Mouse (Mus musculus): ENCODE results near the gene Pla2g3.

Pla2g3 gene

DNA sequence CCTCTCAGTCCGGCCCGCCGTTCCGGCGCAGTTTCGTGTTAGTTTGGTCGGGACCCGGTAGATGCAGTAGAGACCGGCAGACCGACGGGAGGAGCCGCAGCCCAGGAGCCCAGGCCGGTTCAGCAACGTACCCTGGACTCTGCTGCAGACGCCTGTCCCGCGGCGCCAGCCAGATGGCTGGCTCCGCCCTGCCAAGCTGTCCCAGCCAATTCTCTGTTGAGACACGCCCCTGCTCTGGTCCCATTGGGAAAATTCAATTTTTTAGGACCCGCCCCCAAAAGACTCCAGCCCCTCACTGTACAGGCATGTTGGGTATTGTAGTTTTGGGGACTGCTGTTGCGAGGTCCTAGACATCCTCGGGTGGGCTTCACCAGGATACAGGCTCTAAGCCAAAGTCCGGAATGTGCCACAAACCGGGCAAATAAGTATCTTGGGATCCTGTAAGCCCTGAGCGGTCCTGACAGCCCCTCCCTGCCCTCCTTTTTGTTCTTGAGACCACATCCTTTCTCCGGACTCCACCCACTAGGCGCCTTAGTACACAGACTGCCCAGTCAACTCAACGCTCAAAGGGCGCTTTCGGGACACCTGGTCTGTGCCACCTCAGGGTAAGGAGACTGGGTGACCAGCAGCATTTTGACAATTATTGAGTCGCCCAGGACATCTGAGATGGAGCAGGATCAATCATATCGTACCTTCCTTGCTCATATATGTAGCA is 51.2 kb downstream of the Pla2g3 start:
- peak; percentile 89 to 91 for DNase-seq

DNA sequence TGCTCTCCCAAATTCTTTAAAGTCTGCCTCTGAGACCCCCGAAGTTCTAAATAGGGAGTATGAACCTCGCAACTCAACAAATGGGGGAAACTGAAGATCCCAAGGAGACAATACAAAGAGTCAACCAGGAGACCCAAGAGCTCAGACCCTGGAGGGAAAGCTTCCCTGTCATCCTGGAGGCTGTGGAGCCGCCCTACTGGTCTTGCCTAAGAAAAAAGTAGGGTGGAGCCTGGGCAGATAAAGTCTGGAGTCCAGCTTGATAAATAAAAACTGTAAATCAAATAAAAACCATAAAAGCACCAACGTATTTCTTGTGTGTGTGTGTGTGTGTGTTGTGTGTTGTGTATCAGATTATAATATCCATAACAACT is 51.7 kb downstream of the Pla2g3 start:
- DNase-seq, result no peak

DNA sequence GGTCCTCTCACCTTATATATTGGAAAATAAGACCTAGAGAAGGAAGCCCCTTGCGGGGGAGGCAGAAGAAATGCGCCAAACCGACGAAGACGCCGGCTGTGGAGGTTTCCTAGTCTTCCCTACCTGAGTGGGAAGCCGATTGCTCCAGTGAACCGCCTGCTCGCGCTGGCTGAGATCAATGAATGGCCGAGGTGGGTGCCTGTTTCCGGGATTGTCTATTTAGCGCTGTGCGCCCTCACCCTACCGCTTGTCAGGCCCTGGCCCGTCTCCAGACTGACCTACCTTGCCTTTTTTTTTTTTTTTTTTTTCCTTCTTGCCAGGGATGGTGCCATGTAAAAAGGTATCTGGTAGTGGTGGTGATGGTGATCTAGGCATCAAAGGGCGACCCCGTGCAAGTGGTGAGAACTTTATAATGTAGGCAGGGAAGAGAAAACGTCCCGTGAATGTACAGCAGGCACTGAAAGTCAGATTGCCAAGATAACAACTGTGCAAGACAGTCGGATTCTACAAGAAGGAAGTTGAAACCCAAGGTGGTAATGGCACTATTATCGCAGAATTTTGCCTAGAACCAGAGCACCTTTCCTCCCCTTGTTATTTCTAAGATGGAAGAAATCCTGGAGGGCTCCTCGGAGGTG is 52.5 kb downstream of the Pla2g3 start, which contains the start of gene Smtn:
Gene Smtn, minus strand, starts transcription at position 162 of the 635 bp plus-strand sequence.
- peak in 1 of 2 experiments; percentile 7 for DNase-seq

DNA sequence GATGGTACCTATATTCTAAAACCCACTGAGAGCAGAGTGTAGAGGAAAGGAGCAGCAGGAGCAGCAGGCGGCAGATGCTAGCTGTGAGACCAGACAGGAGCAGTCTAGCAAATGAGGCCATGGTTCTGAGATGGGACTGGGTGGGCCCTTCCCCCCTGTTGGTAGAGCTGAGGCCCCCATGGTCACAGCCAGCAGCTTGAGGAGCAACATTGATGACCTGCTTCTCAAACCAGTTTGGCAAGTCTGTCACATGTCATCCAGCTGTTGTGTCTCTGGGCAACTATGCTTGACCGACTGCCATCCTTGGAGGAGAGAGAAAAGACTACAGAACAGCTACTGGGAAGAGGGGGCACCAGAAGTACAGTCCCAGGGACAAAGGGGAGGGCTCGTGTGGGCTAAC is 53.8 kb downstream of the Pla2g3 start:
- no peak for DNase-seq

DNA sequence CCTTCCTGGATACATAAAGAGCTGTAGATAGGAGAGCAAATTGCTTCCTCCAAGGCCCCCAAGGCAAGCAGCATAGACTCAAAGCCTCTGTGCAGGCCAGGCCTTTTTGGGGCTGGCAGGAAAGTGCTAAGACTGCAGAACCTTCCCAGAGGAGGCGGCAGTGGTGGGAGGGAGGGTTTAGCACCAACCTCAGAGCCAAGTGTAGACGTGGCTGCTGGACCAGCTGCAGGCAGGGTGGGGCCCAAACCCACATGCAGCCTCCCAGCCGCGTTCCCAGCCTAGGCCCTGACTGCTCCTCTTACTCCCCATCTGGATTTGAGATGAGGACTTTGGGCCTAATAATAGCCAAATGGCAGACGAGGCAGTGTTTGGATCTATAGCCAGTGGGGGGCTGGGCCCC is 54.9 kb downstream of the Pla2g3 start:
- DNase-seq, result no peak

DNA sequence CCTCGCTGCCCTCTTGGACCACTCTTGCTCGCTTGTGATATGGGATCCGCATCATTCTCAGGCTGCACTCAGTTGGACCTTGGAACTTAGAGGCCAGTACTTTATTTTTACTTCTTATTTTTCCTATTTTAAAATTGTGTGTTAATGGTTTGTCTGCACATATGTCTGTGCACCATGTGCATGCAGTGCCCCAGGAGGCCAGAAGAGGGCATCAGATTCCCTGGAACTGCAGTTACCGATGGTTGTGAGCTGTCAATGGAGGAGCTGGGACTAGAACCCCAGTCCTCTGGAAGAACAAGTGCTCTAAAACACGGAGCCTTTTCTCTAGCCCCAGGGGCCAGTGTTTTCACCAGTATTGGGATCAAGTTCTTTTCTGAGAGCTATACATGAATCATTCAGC is 56.3 kb downstream of the Pla2g3 start:
- DNase-seq, result peak in 1 of 2 experiments; percentile 11

DNA sequence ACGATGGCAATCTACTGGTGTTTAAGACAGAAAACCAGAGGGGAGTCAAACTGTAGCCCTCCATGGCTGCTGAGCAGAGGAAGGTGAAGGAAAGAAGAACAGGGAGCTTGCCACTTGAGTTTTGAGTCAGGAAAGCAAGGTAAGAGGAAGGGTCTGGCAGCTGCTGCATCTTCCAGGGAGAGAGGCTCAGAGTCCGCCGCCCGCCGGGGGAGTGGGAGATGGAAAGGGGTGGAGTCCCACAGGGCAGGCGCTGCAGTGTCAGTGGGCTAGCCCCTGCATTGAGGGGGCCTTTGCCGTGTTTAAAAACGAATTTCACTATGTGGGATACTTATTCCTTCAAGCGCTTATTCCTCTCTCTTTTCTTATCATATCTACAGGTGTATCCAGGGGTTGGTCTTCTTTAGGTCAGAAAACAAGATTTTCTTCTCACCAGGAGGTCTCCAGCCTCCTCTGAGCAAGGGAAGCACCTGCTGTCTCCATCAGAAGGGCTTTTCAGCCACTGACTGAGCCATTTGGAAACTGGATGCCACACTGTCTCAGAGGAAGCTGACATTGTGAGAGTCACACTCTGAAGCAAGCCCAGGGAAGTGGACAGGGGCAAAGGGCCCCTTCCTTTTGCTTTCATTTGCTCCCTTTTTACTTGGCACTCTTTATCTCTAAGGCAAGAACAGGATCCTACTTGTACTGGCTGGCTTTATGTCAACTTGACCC is 57.6 kb downstream of the Pla2g3 start:
- no peak for DNase-seq

DNA sequence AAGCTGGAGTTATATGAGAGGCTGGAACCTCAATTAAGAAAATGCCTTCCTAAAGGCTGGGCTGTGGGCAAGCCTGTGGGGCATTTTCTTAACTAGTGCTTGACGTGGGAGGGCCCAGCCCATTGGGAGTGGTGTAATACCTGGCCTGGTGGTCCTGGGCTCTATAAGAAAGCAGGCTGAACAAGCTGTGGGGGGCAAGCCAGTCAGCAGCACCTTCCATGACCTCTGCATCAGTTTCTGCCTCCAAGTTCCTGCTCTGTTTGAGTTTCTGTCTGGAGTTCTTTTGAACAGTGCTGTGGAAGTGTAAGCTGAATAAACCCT is 58.1 kb downstream of the Pla2g3 start:
- no peak for DNase-seq

DNA sequence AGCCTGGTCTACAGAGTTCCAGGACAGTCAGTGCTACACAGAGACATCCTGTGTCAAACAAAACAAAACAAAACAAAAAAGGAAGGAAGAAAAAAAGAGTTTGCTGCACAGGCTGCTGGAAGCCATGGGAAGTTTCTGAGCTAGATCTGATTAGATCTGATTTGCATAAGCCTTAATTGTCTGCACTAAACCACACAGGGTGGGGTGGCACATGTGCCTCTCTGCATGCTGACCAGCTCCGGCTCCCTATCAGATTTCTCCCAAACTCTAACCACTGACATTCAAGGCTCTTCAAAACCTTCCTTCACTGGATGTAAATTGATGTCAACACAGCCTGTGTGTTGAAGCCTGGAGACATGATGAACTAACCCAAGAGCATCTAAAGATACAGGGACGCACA is 59.0 kb downstream of the Pla2g3 start:
- no peak for DNase-seq

DNA sequence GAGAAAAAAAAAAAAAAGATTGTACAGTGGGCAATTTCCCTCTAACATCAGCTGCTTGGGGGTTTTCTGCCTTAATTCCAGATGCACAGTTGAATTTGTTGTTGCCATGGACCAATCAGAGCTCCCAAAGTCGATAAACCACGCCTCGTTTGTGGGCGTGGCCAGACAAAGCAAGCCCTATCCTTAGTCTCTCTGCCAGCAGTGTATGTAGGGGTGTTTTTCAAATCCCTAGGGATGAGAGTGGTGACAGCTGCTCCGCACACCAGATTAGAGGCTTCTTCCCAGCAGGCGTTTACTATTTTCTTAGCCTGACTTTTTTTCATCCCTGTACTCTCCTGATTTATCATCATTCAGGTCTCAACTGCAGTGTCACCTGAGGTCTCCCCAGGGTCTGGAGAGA is 59.9 kb downstream of the Pla2g3 start:
- DNase-seq, result no peak

DNA sequence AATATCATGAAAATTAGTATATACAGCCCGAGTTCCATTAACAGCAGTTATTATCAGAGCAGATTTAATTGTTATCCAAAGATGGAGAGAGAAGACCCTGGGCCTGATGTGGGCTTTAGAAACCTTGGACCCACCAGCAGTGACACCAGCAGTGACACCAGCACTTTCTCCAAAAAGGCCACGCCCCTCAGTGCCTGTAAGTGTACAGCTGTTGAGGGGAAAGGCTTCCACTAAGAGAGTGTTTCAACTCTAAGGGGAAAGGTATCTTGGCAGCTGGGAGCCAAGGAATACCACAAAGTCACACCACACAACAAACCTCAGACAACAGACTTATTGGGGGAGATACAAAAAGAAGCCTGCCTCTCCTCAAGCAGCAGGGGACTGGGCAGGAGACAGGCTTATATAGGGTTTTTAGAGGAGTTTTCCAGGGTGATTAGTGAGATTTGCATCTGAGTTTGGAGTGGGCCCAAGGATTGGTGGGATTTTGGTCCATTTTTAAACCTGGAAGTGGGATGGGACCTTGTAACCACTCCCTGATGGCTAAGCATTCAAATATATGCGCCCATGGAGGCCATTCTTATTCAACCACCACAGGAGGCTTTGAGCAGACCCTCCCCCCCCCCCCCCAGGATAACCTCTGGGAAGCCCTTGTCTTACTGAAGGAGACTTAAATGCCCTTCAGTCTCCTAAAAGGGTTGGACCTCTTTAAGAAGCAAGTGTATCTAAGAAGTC is 60.6 kb downstream of the Pla2g3 start:
- DNase-seq, result no peak

Measured in cerebellum, postnatal 25 days (tissue).